In the genomic region with DNA sequence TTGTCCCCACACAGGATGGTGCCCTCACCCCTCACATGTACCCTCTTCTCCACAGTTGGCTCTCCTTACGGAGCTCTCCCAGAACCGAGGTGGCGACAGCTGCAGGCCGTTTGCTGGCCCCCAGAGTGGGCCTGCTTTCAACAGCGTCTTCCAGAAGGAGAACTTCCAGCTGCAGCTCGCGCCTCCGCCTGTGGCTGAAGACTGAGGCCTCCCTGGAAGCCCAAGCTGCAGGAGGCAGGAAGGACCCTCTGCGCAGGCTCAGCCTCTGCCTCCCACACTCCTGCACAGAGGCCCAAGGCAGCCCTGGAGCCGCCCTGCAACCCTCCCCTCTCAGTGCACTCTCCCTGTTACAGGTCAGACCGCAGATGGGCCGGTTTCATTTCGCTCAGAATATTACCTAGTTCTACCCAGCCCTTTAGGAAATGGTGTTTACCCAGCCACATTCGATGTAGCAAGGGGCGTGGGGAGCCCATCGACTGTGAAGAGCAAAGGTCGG, we compare ENCODE assay signal across 7 mouse cellular contexts. TPM values are rescaled to one million over a fixed set of nuclear protein-coding genes. Genes with fewer than 3 reads are reported as not detected.
DNase-seq lines count a peak whose midpoint lies in the region; ATAC-seq and TF ChIP-seq lines count a peak whose summit lies in the region.

No protein-coding gene starts in this region.

- no peak overlapping the region for H3K4me3 ChIP-seq in kidney, adult 2 months (ENCODE audit: insufficient read depth, low read depth, low read length)
- peak overlapping the region; percentile 17; the same call in 1 of the 2 replicates for H3K4me3 ChIP-seq in liver, embryonic 16.5 days (ENCODE audit: low read depth, low read length)

- TF ChIP-seq POLR2A in kidney, adult 2 months (IDR thresholded peaks at IDR 0.05; ENCODE audit: low read depth, low read length) = no peak

- H3K9ac ChIP-seq in liver, embryonic 16.5 days (ENCODE audit: low read depth, low read length) = 0 out of 2 replicates have a peak overlapping the region, but pooled peaks have one; percentile 1

- no peak for TF ChIP-seq CTCF in kidney, adult 2 months (conservative IDR thresholded peaks at IDR 0.05; ENCODE audit: insufficient read depth, insufficient read length, low read depth, low read length)

- 27% methylated on average over 17 of the region's 17 CpGs for WGBS in kidney, adult 2 months
- 48% methylated on average over 17 of the region's 17 CpGs for WGBS in liver, embryonic 16.5 days (ENCODE audit: insufficient replicate concordance)

- H3K36me3 ChIP-seq in kidney, adult 2 months (ENCODE audit: control insufficient read depth, insufficient read depth, low read length) = no peaks in the 10 kb centered on the region
- no peaks in the 10 kb centered on the region for H3K36me3 ChIP-seq in liver, embryonic 16.5 days (ENCODE audit: control insufficient read depth, insufficient read depth)

- H3K27me3 ChIP-seq in kidney, adult 2 months (replicated peaks; ENCODE audit: control insufficient read depth, insufficient read depth, low read length) = no peaks in the 10 kb centered on the region
- no peaks in the 10 kb centered on the region for H3K27me3 ChIP-seq in liver, embryonic 16.5 days (ENCODE audit: control insufficient read depth, insufficient read depth, low read depth, low read length)

- no peaks in the 10 kb centered on the region for H3K9me3 ChIP-seq in liver, embryonic 16.5 days (replicated peaks; ENCODE audit: control insufficient read depth, low read length)

- DNase-seq in ZHBTc4 (ENCODE audit: low read depth, low spot score) = peak; percentile 60
- DNase-seq in embryo, embryonic 9.5 days (ENCODE audit: extremely low spot score) = peak; percentile 25
- peak; percentile 66 to 69 for DNase-seq in heart, adult 9 months (ENCODE audit: low spot score in 2 of 2)
- DNase-seq in kidney, adult 2 months = peak; percentile 89
- DNase-seq in ovary, postnatal 14 days (ENCODE audit: low spot score) = peak; percentile 55

- peak; percentile 78 for ATAC-seq in liver, embryonic 16.5 days (ENCODE audit: low read depth)
- ATAC-seq in cerebellum, adult (ENCODE audit: insufficient number of reproducible peaks, low FRiP score, low TSS enrichment) = no peak

- H3K4me1 ChIP-seq in kidney, adult 2 months (ENCODE audit: control insufficient read depth, insufficient read depth, low read length) = peaks cover 28% of the 10 kb centered on the region
- H3K4me1 ChIP-seq in liver, embryonic 16.5 days (ENCODE audit: control insufficient read depth, low read depth, low read length) = peaks cover 12% of the 10 kb centered on the region

- peak overlapping the region; percentile 30 for H3K27ac ChIP-seq in kidney, adult 2 months (ENCODE audit: insufficient read depth, low read depth, low read length)
- H3K27ac ChIP-seq in liver, embryonic 16.5 days (ENCODE audit: low read length) = peak overlapping the region; percentile 74

- H3K4me2 ChIP-seq in liver, embryonic 16.5 days (ENCODE audit: low read depth, low read length) = peak overlapping the region; percentile 38

RNA-seq across cellular contexts. Expression of gene 2510009E07Rik, which starts 50.4 kb away (rescaled TPM):
- 14.6 and 15.0 TPM in 2 replicates for polyA plus RNA-seq in kidney, adult 2 months (2012; rRNA removed)
- 2.8 and 3.2 TPM in 2 replicates for polyA plus RNA-seq in liver, embryonic 16.5 days (2015; fragmentation: Nextera tagmentation; extraction: Ambion mirVana)

Comparison
In these comparisons a context has a peak if more than half of its experiments do, and no peak if none do; other contexts are left out.
1. DNase-seq: peak in every context shown above with its lines; median percentile 89 in kidney, adult 2 months; 68 in heart, adult 9 months; 60 in ZHBTc4; 55 in ovary, postnatal 14 days; 25 in embryo, embryonic 9.5 days.